Mouse (Mus musculus): ENCODE data around the gene Atp23. TPM values are rescaled to one million over a fixed set of nuclear protein-coding genes. Genes with fewer than 3 reads are reported as not detected.
A peak's percentile ranks its signal among the peaks of the same experiment; 100 is the strongest.

Atp23 gene
- polyA plus RNA-seq, 1 experiment from 2014 or later: 10.3 TPM

GRCm38 (mm10) chr10:126906811-126907210 is 5.7 kb upstream of the Atp23 start:
- no peak for TF ChIP-seq EP300 (optimal IDR thresholded peaks at IDR 0.05)
- no peak for TF ChIP-seq CTCF (IDR thresholded peaks at IDR 0.05; ENCODE audit: low read depth)
- Histone ChIP-seq H3K27ac (replicated peaks) (no peak overlapping the region), H3K4me3 (ENCODE audit: low read depth, low read length) (no peak overlapping the region), H3K9ac (ENCODE audit: low read length) (no peak overlapping the region), H3K36me3 (ENCODE audit: control insufficient read depth, insufficient read depth, low read length) (no peaks in the 10 kb centered on the region), H3K4me2 (replicated peaks; ENCODE audit: low read depth) (no peak overlapping the region), H3K4me1 (replicated peaks; ENCODE audit: control insufficient read depth, insufficient read depth) (no peaks in the 10 kb centered on the region), H3K9me3 (ENCODE audit: control insufficient read depth, low read length) (no peaks in the 10 kb centered on the region), H3K27me3 (ENCODE audit: control insufficient read depth, insufficient read depth, low read length) (no peaks in the 10 kb centered on the region)
- no peak for DNase-seq (ENCODE audit: low spot score)
- WGBS: 94% methylated on average over 5 of the region's 5 CpGs
- no peak for ATAC-seq (ENCODE audit: low FRiP score, low TSS enrichment)

- H3K27ac ChIP-seq (replicated peaks): peak overlapping the region; percentile 89
Measured at GRCm38 (mm10) chr10:126905650-126906075, 4.5 kb upstream of the Atp23 start.

DNA sequence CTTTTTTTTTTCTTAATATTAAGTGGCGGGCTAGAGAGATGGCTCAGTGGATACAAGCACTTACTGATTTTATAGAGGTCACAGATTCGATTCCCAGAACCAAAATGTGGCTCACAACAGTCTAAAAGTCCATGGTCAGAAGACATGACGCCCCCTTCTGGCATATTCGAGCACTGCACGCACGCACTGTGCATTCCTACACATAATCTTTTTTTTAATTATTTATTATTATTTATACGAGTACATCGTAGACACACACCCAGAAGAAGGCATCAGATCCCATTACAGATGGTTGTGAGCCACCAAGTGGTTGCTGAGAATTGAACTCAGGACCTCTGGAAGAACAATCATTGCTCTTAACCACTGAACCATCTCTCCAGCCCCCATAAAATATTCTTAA is 3.9 kb upstream of the Atp23 start:
- Histone ChIP-seq H3K36me3 (ENCODE audit: control insufficient read depth, insufficient read depth, low read length) (no peaks in the 10 kb centered on the region), H3K4me3 (ENCODE audit: low read depth, low read length) (no peak overlapping the region), H3K27me3 (ENCODE audit: control insufficient read depth, insufficient read depth, low read length) (no peaks in the 10 kb centered on the region), H3K9ac (ENCODE audit: low read length) (no peak overlapping the region), H3K4me1 (replicated peaks; ENCODE audit: control insufficient read depth, insufficient read depth) (no peaks in the 10 kb centered on the region), H3K27ac (replicated peaks) (peak overlapping the region; percentile 89; the same call in 1 of the 2 replicates), H3K9me3 (ENCODE audit: control insufficient read depth, low read length) (no peaks in the 10 kb centered on the region), H3K4me2 (replicated peaks; ENCODE audit: low read depth) (peak overlapping the region; percentile 64)
- ATAC-seq (ENCODE audit: low FRiP score, low TSS enrichment): no peak
- TF ChIP-seq CTCF (IDR thresholded peaks at IDR 0.05; ENCODE audit: low read depth): peak; percentile 54
- TF ChIP-seq EP300 (optimal IDR thresholded peaks at IDR 0.05): no peak
- DNase-seq (ENCODE audit: low spot score): no peak
- 70% methylated on average over 8 of the region's 8 CpGs for WGBS

More at GRCm38 (mm10) chr10:126905650-126906075, 4.5 kb upstream of the Atp23 start:
- Histone ChIP-seq H3K9ac (ENCODE audit: low read length) (peak overlapping the region; percentile 63), H3K27me3 (ENCODE audit: control insufficient read depth, insufficient read depth, low read length) (no peaks in the 10 kb centered on the region), H3K4me2 (replicated peaks; ENCODE audit: low read depth) (peak overlapping the region; percentile 64), H3K36me3 (ENCODE audit: control insufficient read depth, insufficient read depth, low read length) (no peaks in the 10 kb centered on the region), H3K9me3 (ENCODE audit: control insufficient read depth, low read length) (no peaks in the 10 kb centered on the region), H3K4me3 (ENCODE audit: low read depth, low read length) (peak overlapping the region; percentile 42), H3K4me1 (replicated peaks; ENCODE audit: control insufficient read depth, insufficient read depth) (no peaks in the 10 kb centered on the region)
- ATAC-seq (ENCODE audit: low FRiP score, low TSS enrichment): peak; percentile 87
- TF ChIP-seq CTCF (IDR thresholded peaks at IDR 0.05; ENCODE audit: low read depth): 0 out of 2 replicates have a peak, but pooled peaks have one; percentile 12
- TF ChIP-seq EP300 (optimal IDR thresholded peaks at IDR 0.05): no peak
- 2% methylated on average over 30 of the region's 30 CpGs for whole genome bisulfite sequencing
- peak; percentile 95 for DNase-seq (ENCODE audit: low spot score)

GRCm38 (mm10) chr10:126904221-126904620 is 3.1 kb upstream of the Atp23 start:
- no peaks in the 10 kb centered on the region for H3K9me3 ChIP-seq (ENCODE audit: control insufficient read depth, low read length)
- H3K4me3 ChIP-seq (ENCODE audit: low read depth, low read length): no peak overlapping the region
- no peak overlapping the region for H3K4me2 ChIP-seq (replicated peaks; ENCODE audit: low read depth)
- H3K4me1 ChIP-seq (replicated peaks; ENCODE audit: control insufficient read depth, insufficient read depth): no peaks in the 10 kb centered on the region
- 22% methylated on average over 5 of the region's 5 CpGs for WGBS
- H3K36me3 ChIP-seq (ENCODE audit: control insufficient read depth, insufficient read depth, low read length): no peaks in the 10 kb centered on the region
- H3K9ac ChIP-seq (ENCODE audit: low read length): no peak overlapping the region
- H3K27ac ChIP-seq (replicated peaks): no peak overlapping the region
- DNase-seq (ENCODE audit: low spot score) (no peak), ATAC-seq (ENCODE audit: low FRiP score, low TSS enrichment) (no peak)
- no peaks in the 10 kb centered on the region for H3K27me3 ChIP-seq (ENCODE audit: control insufficient read depth, insufficient read depth, low read length)
- TF ChIP-seq CTCF (IDR thresholded peaks at IDR 0.05; ENCODE audit: low read depth) (no peak), EP300 (optimal IDR thresholded peaks at IDR 0.05) (no peak)

DNA sequence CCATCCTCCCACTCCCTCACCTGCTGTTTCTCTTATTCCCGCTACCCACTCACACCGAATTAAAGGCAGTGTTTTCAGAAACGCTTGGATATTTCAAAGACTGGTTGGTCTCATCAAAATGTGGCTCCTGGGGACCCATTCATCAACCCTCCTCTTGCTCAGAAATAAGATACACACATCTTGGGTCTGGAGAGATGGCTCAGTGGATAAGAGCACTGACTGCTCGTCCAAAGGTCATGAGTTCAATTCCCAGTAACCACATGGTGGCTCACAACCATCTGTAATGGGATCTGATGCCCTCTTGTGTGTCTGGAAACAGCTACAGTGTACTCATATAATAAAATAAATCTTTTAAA is 311 bp upstream of the Atp23 start:
- no peak for ATAC-seq (ENCODE audit: low FRiP score, low TSS enrichment)
- TF ChIP-seq EP300 (optimal IDR thresholded peaks at IDR 0.05): no peak
- TF ChIP-seq CTCF (IDR thresholded peaks at IDR 0.05; ENCODE audit: low read depth): no peak
- WGBS: 0% methylated on average over 4 of the region's 4 CpGs

GRCm38 (mm10) chr10:126895891-126896290 is 5.3 kb downstream of the Atp23 start:
- no peak overlapping the region for H3K27ac ChIP-seq (replicated peaks)
- 0 out of 2 replicates have a peak, but pooled peaks cover 3% of the 10 kb centered on the region for H3K36me3 ChIP-seq (ENCODE audit: control insufficient read depth, insufficient read depth, low read length)
- ATAC-seq (ENCODE audit: low FRiP score, low TSS enrichment) (no peak), DNase-seq (ENCODE audit: low spot score) (no peak)
- no peaks in the 10 kb centered on the region for H3K27me3 ChIP-seq (ENCODE audit: control insufficient read depth, insufficient read depth, low read length)
- H3K9ac ChIP-seq (ENCODE audit: low read length): no peak overlapping the region
- no peaks in the 10 kb centered on the region for H3K9me3 ChIP-seq (ENCODE audit: control insufficient read depth, low read length)
- WGBS: 65% methylated on average over 6 of the region's 6 CpGs
- H3K4me2 ChIP-seq (replicated peaks; ENCODE audit: low read depth): no peak overlapping the region
- TF ChIP-seq CTCF (IDR thresholded peaks at IDR 0.05; ENCODE audit: low read depth) (no peak), EP300 (optimal IDR thresholded peaks at IDR 0.05) (no peak)
- no peaks in the 10 kb centered on the region for H3K4me1 ChIP-seq (replicated peaks; ENCODE audit: control insufficient read depth, insufficient read depth)
- H3K4me3 ChIP-seq (ENCODE audit: low read depth, low read length): no peak overlapping the region

More for the DNA sequence above, 311 bp upstream of the Atp23 start:
- H3K36me3 ChIP-seq (ENCODE audit: control insufficient read depth, insufficient read depth, low read length): 0 out of 2 replicates have a peak, but pooled peaks cover 2% of the 10 kb centered on the region
- DNase-seq (ENCODE audit: low spot score): no peak
- peak overlapping the region; percentile 99 for H3K4me2 ChIP-seq (replicated peaks; ENCODE audit: low read depth)
- H3K9me3 ChIP-seq (ENCODE audit: control insufficient read depth, low read length): no peaks in the 10 kb centered on the region
- no peaks in the 10 kb centered on the region for H3K4me1 ChIP-seq (replicated peaks; ENCODE audit: control insufficient read depth, insufficient read depth)
- no peak overlapping the region for H3K9ac ChIP-seq (ENCODE audit: low read length)
- H3K27ac ChIP-seq (replicated peaks): no peak overlapping the region
- no peaks in the 10 kb centered on the region for H3K27me3 ChIP-seq (ENCODE audit: control insufficient read depth, insufficient read depth, low read length)
- peak overlapping the region; percentile 66 for H3K4me3 ChIP-seq (ENCODE audit: low read depth, low read length)
